Mouse (Mus musculus) neural tube, embryonic 12.5 days (tissue): ENCODE measurements around the gene Tle1. TPM values are rescaled to one million over a fixed set of nuclear protein-coding genes. Genes with fewer than 3 reads are reported as not detected.

ENCODE experiments used
- ATAC-seq: fragments of 200-750 bp; cut with Nextera tagmentation; 2 replicates; pipeline ENCODE4 v1.8.0; 2017; ENCODE audit warnings: low read depth, mild to moderate bottlenecking, moderate TSS enrichment, moderate library complexity; ENCODE audit not compliant: low FRiP score
- H3K27ac ChIP-seq: fragments of 300-500 bp; sonication (generic); 2 replicates; pipeline ENCODE4 v1.5.1; 2016
- H3K27me3 ChIP-seq: fragments of 300-500 bp; sonication (generic); replicated peaks from 2 replicates; pipeline ENCODE4 v1.6.1; 2016; ENCODE audit warnings: mild to moderate bottlenecking
- H3K36me3 ChIP-seq: fragments of 300-500 bp; sonication (generic); 2 replicates; pipeline ENCODE4 v1.6.1; 2016; ENCODE audit warnings: mild to moderate bottlenecking
- H3K4me1 ChIP-seq: fragments of 300-500 bp; sonication (generic); 2 replicates; pipeline ENCODE4 v1.6.1; 2016
- H3K4me2 ChIP-seq: fragments of 300-500 bp; sonication (generic); replicated peaks from 2 replicates; pipeline ENCODE4 v1.6.1; 2016; ENCODE audit warnings: mild to moderate bottlenecking
- H3K4me3 ChIP-seq: fragments of 300-500 bp; sonication (generic); 2 replicates; pipeline ENCODE4 v1.5.1; 2016
- H3K9ac ChIP-seq: fragments of 300-500 bp; sonication (generic); 2 replicates; pipeline ENCODE4 v1.6.1; 2016; ENCODE audit warnings: mild to moderate bottlenecking
- H3K9me3 ChIP-seq: fragments of 300-500 bp; sonication (generic); 2 replicates; pipeline ENCODE4 v1.6.1; 2016; ENCODE audit warnings: mild to moderate bottlenecking
- WGBS: fragments of 180-500 bp; shearing (Covaris S2); methylation state at CpG from one replicate; pipeline ENCODE4 v1.1.7; 2016; 5-methylcytosine and 5-hydroxymethylcytosine counted together
- polyA plus RNA-seq: library from polyadenylated mRNA; unstranded; fragments of >200 nt; fragmentation: Nextera tagmentation; extraction: Ambion mirVana; gene quantifications from 2 replicates; pipeline ENCODE4 v1.2.1, GENCODE M21; 2016

Tle1 gene
- polyA plus RNA-seq, 1 experiment from 2014 or later: 60.6 TPM

DNA sequence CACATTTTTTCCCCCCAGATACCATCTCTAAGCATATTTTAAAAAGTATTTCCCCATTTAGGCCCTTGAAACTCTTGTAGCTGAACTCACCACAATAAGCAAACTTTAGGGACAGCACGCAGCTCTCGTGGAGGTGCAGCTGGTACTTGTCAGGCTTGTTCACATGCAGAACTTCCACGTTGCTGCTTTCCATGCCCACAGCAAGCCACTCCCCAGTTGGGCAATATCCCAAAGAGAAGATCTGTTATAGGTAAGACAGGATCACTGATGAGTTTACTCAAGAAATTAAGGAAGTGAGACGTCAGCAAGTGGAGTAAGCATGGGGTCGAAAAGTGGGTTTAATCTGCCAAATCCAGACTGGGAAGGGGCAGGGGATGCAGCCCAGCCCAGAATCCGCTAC lies 80.7 kb downstream of the Tle1 start:
- H3K4me2 ChIP-seq: no peak overlapping the region
- 90% methylated on average over 6 of the region's 6 CpGs for whole genome bisulfite sequencing
- H3K9ac ChIP-seq: no peak overlapping the region
- no peaks in the 10 kb centered on the region for H3K9me3 ChIP-seq
- peaks cover 72% of the 10 kb centered on the region for H3K36me3 ChIP-seq
- no peaks in the 10 kb centered on the region for H3K27me3 ChIP-seq
- H3K4me1 ChIP-seq: no peaks in the 10 kb centered on the region
- no peak overlapping the region for H3K27ac ChIP-seq
- no peak overlapping the region for H3K4me3 ChIP-seq
- no peak for ATAC-seq

GRCm38 (mm10) chr4:72105702-72106101 lies 95.0 kb downstream of the Tle1 start:
- peak; percentile 28 for ATAC-seq
- peaks cover 4% of the 10 kb centered on the region; the same call in 1 of the 2 replicates for H3K36me3 ChIP-seq
- no peaks in the 10 kb centered on the region for H3K27me3 ChIP-seq
- no peaks in the 10 kb centered on the region for H3K4me1 ChIP-seq
- H3K9ac ChIP-seq: no peak overlapping the region
- H3K4me2 ChIP-seq: no peak overlapping the region
- no peak overlapping the region for H3K4me3 ChIP-seq
- peaks cover 6% of the 10 kb centered on the region; the same call in 1 of the 2 replicates for H3K9me3 ChIP-seq
- H3K27ac ChIP-seq: no peak overlapping the region

- no peaks in the 10 kb centered on the region for H3K27me3 ChIP-seq
- no peak overlapping the region for H3K27ac ChIP-seq
- ATAC-seq: no peak
- H3K9me3 ChIP-seq: peaks cover 6% of the 10 kb centered on the region; the same call in 1 of the 2 replicates
- no peaks in the 10 kb centered on the region for H3K4me1 ChIP-seq
- H3K36me3 ChIP-seq: peaks cover 4% of the 10 kb centered on the region; the same call in 1 of the 2 replicates
- H3K4me3 ChIP-seq: no peak overlapping the region
- no peak overlapping the region for H3K9ac ChIP-seq
- no peak overlapping the region for H3K4me2 ChIP-seq
Measured at GRCm38 (mm10) chr4:72104186-72104585, 96.5 kb downstream of the Tle1 start.

DNA sequence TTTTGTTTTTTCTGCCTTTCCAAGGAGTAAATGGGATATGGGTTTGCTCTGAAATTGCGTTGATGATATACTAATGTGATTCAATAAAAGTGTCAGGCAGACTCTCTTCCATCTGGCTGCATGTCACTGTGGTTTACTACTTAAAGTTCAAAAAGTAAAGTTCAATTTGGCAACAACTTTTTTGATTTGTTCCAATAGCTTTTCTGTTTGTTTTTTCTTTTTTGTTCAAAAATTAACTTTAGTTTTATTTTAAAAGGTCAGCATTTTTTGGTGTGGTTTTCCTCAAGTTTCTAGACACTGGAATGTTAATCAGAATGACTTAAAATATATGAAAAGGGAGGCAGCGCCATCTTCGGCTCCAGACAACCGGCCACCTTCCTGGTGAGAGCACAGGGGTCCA lies 112.9 kb downstream of the Tle1 start:
- no peak overlapping the region for H3K4me2 ChIP-seq
- H3K27ac ChIP-seq: no peak overlapping the region
- H3K9me3 ChIP-seq: no peaks in the 10 kb centered on the region
- no peaks in the 10 kb centered on the region for H3K27me3 ChIP-seq
- 95% methylated on average over 4 of the region's 4 CpGs for WGBS
- no peak overlapping the region for H3K4me3 ChIP-seq
- H3K4me1 ChIP-seq: no peaks in the 10 kb centered on the region
- no peak overlapping the region for H3K9ac ChIP-seq
- no peaks in the 10 kb centered on the region for H3K36me3 ChIP-seq
- ATAC-seq: no peak

GRCm38 (mm10) chr4:72069111-72069534 lies 131.6 kb downstream of the Tle1 start:
- Histone ChIP-seq H3K36me3 (no peaks in the 10 kb centered on the region), H3K4me2 (no peak overlapping the region), H3K27me3 (no peaks in the 10 kb centered on the region), H3K9ac (no peak overlapping the region), H3K4me3 (no peak overlapping the region), H3K4me1 (peaks cover 4% of the 10 kb centered on the region; the same call in 1 of the 2 replicates), H3K27ac (no peak overlapping the region), H3K9me3 (no peaks in the 10 kb centered on the region)
- 15% methylated on average over 5 of the region's 5 CpGs for WGBS
- no peak for ATAC-seq

DNA sequence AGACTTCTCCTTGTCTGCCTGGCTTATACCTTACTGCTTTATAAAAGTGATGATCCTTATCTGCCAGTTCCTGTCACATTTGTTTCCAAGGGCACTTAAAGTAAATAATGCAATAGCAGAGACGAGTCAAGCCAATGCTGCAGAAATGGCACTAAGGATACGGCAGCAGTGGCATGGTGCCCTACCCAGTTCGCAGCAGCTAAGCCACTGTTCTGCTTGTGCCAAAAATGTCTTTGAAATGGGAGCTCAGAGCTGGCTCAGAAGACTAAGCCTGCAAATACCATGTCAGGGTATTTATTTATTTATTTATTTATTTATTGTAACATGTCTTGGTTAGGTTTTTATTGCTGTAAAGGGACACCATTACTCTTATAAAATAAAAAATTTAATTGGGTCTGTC lies 132.8 kb downstream of the Tle1 start:
- H3K9me3 ChIP-seq: no peaks in the 10 kb centered on the region
- no peaks in the 10 kb centered on the region for H3K27me3 ChIP-seq
- no peak overlapping the region for H3K27ac ChIP-seq
- no peak overlapping the region for H3K4me3 ChIP-seq
- no peak for ATAC-seq
- H3K4me1 ChIP-seq: peaks cover 4% of the 10 kb centered on the region; the same call in 1 of the 2 replicates
- no peak overlapping the region for H3K9ac ChIP-seq
- H3K36me3 ChIP-seq: no peaks in the 10 kb centered on the region
- WGBS: 81% methylated on average over 3 of the region's 3 CpGs
- H3K4me2 ChIP-seq: no peak overlapping the region
